Comparison of ENCODE assay signal across 17 mouse cellular contexts in genomic region chr9:60269807-60270206, GRCm38 (mm10).
"Had no signal": no experiment of that assay in that cellular context is flagged by ENCODE, and none has a peak within 500 bp of the region (broad histone marks: within the 10 kb centered on the region; RNA-seq: fewer than 3 reads in every experiment).

No protein-coding gene starts in this region.

- H3K4me2 ChIP-seq: kidney, embryonic 15.5 days; limb, embryonic 12.5 days; limb, embryonic 15.5 days; midbrain, embryonic 13.5 days had no signal

- ATAC-seq: inflammation-experienced regulatory T-cells, adult 6 months; intestine, embryonic 16.5 days; midbrain, embryonic 13.5 days had no signal

- H3K36me3 ChIP-seq: kidney, embryonic 15.5 days; limb, embryonic 12.5 days; limb, embryonic 15.5 days; midbrain, embryonic 10.5 days; midbrain, embryonic 13.5 days had no signal

- H3K4me3 ChIP-seq: kidney, embryonic 15.5 days; limb, embryonic 12.5 days; limb, embryonic 15.5 days; midbrain, embryonic 10.5 days; midbrain, embryonic 13.5 days had no signal

- H3K27ac ChIP-seq: kidney, embryonic 15.5 days; limb, embryonic 12.5 days; limb, embryonic 15.5 days; midbrain, embryonic 10.5 days; midbrain, embryonic 13.5 days had no signal

- DNase-seq: kidney, adult 8-10 months; kidney, postnatal 10 days; kidney, postnatal 36 days; left cerebral cortex, postnatal 4 days; lung, adult 2 months; lung, postnatal 14 days; lung, postnatal 4 days; thymus, adult 18-20 months; thymus, postnatal 14 days; thymus, postnatal 4 days had no signal

- H3K9me3 ChIP-seq: kidney, embryonic 15.5 days; limb, embryonic 12.5 days; limb, embryonic 15.5 days; midbrain, embryonic 10.5 days; midbrain, embryonic 13.5 days had no signal

- H3K9ac ChIP-seq: kidney, embryonic 15.5 days; limb, embryonic 12.5 days; limb, embryonic 15.5 days; midbrain, embryonic 13.5 days had no signal

- H3K27me3 ChIP-seq: kidney, embryonic 15.5 days; limb, embryonic 12.5 days; limb, embryonic 15.5 days; midbrain, embryonic 13.5 days had no signal
